Mouse (Mus musculus): ENCODE measurements at regions not wholly inside any gene's neighbourhood (a gene's known extent, or its start where the extent isn't known, plus 50 kb on each side); places are given as distances from the start of the nearest gene placed in this dataset.

GRCm38 (mm10) chr3:131056893-131057660 is 53.2 kb upstream of the Lef1 start:
- CTCF ChIA-PET, result no interaction called here

- CTCF ChIA-PET, result interaction anchor here (0.5 to 1.7 kb wide), 2 partner anchors 64 to 152 kb away, joined by 4 to 10 read pairs; no protein-coding TSS in a partner anchor
Observed at GRCm38 (mm10) chr3:131054241-131054972, 55.9 kb upstream of the Lef1 start.

- CTCF ChIA-PET, result no interaction called here
Observed at GRCm38 (mm10) chr3:131047716-131048115, 62.6 kb upstream of the Lef1 start.

- CTCF ChIA-PET, result no interaction called here
Observed at GRCm38 (mm10) chr3:131046412-131046811, 63.9 kb upstream of the Lef1 start.

- CTCF ChIA-PET, result no interaction called here
Observed at GRCm38 (mm10) chr3:131040214-131040825, 70.0 kb upstream of the Lef1 start.

- CTCF ChIA-PET, result no interaction called here
Observed at GRCm38 (mm10) chr3:131037095-131037494, 73.2 kb upstream of the Lef1 start.

GRCm38 (mm10) chr3:131034774-131035173 is 75.5 kb upstream of the Lef1 start:
- CTCF ChIA-PET, result no interaction called here

- CTCF ChIA-PET, result no interaction called here
Observed at GRCm38 (mm10) chr3:131026336-131026735, 83.9 kb upstream of the Lef1 start.

GRCm38 (mm10) chr3:131019163-131019956 is 90.9 kb upstream of the Lef1 start:
- CTCF ChIA-PET, result interaction anchor here (0.6 to 0.9 kb wide), 5 partner anchors 171 to 310 kb away, joined by 3 to 14 read pairs (median 6); partner anchors contain the start of gene Ostc

GRCm38 (mm10) chr3:131017899-131018298 is 92.4 kb upstream of the Lef1 start:
- CTCF ChIA-PET, result interaction anchor here (0.5 kb wide), 1 partner anchor 127 kb away, joined by 3 read pairs; no protein-coding TSS in a partner anchor

- CTCF ChIA-PET, result no interaction called here
Observed at GRCm38 (mm10) chr3:131016104-131016503, 94.2 kb upstream of the Lef1 start.

- CTCF ChIA-PET, result no interaction called here
Observed at GRCm38 (mm10) chr3:131014092-131014716, 96.1 kb upstream of the Lef1 start.

GRCm38 (mm10) chr3:131000701-131001100 is 109.6 kb upstream of the Lef1 start:
- CTCF ChIA-PET, result interaction anchor here (1.2 kb wide), 1 partner anchor 240 kb away, joined by 4 read pairs; no protein-coding TSS in a partner anchor

- CTCF ChIA-PET, result interaction anchor here (1.2 kb wide), 1 partner anchor 239 kb away, joined by 4 read pairs; no protein-coding TSS in a partner anchor
Observed at GRCm38 (mm10) chr3:131000252-131000651, 110.0 kb upstream of the Lef1 start.

GRCm38 (mm10) chr3:130999818-131000217 is 110.5 kb upstream of the Lef1 start:
- CTCF ChIA-PET, result interaction anchor here (1.2 kb wide), 1 partner anchor 239 kb away, joined by 4 read pairs; no protein-coding TSS in a partner anchor

GRCm38 (mm10) chr3:130998433-130998832 is 111.8 kb upstream of the Lef1 start:
- CTCF ChIA-PET, result no interaction called here

GRCm38 (mm10) chr3:130996786-130997185 is 113.5 kb upstream of the Lef1 start:
- CTCF ChIA-PET, result interaction anchor here (0.6 kb wide), 1 partner anchor 15 kb away, joined by 4 read pairs; no protein-coding TSS in a partner anchor

GRCm38 (mm10) chr3:130991971-130992370 is 118.3 kb upstream of the Lef1 start:
- CTCF ChIA-PET, result no interaction called here

GRCm38 (mm10) chr3:130986708-130987107 is 123.6 kb upstream of the Lef1 start:
- CTCF ChIA-PET, result no interaction called here

GRCm38 (mm10) chr3:130986101-130986500 is 124.2 kb upstream of the Lef1 start:
- CTCF ChIA-PET, result no interaction called here

GRCm38 (mm10) chr3:130981566-130981965 is 128.7 kb upstream of the Lef1 start:
- CTCF ChIA-PET, result no interaction called here
